Mouse (Mus musculus) ovary, postnatal 10 days (tissue): ENCODE results near the gene Fadd.
A peak's percentile ranks its signal among the peaks of the same experiment; 100 is the strongest.

Experiments
- DNase-seq: peaks from one replicate; pipeline ENCODE4 v3.0.0; 2022; ENCODE audit warnings: low spot score

Fadd gene

DNA sequence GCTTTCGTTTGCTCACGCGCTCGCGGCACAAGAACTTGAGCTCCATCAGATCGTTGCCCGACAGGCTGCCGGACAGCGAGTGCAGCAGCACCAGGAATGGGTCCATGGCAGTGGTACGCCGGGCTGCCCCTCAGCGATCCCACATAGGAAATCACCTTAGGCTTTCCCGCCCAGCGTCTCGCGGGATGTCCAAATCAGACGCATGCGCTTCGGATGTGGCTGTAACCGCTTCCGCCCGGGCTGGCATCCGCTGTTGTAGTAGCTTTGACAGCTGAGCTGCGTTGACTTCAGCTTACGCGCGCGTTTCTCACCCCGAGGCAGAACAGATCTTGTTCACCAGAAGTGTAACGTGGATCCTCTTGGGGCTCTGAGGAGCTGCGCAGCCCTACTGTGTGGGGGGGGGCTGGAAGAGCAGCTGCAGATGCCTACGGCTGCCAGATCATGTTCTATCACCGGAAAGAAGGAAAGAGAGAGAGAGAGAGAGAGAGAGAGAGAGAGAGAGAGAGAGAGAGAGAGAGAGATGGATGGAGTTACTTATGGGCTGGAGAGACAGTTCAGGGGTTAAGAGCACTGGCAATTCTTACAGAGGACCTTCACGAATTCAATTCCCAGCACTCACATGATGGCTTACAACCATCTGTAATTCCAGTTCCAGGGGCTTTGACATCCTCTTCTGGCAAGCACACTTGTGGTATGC lies at the start of gene Fadd:
TSS of gene Fadd (minus strand) at position 180 of the 697 bp plus-strand sequence.
- DNase-seq = peak; percentile 93

DNA sequence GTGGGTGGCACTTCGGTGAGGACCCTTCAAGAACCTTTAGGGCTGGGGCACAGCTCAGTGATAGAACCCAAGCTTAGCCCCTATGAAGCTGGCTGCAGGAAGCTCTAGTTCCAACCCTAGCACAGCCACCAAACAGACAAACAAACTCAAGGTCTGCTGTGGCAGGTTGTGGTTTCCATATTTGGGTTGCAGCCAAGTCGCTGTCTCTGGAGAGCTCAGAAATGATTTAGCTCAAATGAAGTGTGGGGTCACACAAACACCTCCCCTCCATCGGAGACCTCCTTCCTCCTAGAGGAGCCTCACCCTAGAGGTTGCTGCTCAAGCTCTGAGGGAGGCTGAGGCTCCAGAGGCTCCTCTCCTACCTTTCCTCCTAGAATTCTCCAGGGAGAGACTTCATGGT lies 48.4 kb upstream of the Fadd start:
- no peak for DNase-seq

DNA sequence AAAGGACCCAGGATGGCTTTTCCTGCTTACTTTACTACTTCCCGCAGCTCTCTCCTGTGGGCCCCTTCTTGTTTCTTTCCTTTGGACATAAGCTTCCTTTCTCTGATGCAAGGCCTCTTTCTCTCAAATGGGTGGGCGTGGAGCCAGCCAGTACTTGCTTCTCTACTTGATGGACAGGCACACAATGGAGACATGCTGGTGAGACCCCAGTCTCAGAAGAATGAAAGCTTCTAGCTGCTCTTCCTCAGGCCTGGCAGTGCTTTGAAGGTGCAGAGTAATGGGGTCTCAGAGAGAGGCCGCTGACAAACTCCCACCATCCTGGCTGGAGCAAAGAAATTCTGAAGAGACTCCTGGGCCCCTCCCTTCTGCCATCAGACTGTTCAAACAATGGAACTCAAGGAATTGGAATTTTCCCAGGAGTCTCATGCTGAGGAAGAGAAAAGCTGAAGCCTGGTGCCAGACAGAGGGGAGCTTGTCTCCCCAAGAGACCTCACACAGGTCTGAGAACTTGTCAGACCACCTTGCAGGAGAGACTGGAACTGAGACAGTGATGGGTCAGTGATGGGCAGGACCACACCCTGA lies 46.2 kb upstream of the Fadd start:
- DNase-seq = no peak

DNA sequence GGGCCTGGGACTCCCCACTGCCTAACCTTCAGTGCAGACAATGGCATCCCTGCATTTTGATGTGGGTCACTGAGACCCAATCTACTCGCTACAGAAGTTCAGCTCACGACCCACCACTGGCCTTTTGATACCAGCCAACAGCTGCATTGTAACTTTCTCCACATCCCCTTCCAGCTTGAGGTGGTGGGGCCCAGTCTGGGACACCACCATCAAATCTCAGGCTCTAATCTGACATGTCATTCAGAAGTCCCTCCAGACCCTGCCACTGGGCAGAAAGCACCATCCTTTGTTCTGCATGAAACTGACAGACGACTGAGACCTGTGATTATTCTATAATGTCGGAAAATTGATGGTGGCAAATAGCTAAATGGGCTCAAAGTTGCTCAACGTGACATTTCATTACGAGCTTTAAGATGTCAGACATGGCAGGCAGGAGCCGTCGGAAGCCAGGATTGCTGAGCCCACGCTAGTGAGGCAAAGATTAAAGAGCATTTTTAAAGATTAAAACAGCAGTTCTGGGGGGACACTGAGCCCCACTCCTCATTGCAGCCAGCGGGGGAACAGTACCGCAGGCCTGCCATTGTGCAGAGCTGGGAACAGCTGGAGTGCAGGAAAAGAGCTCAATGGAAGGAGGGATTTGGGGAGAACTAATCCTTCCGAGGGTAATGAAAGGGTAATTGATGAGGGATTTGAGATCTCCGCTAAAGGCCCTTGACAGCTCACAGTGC lies 45.5 kb upstream of the Fadd start:
- DNase-seq = no peak

DNA sequence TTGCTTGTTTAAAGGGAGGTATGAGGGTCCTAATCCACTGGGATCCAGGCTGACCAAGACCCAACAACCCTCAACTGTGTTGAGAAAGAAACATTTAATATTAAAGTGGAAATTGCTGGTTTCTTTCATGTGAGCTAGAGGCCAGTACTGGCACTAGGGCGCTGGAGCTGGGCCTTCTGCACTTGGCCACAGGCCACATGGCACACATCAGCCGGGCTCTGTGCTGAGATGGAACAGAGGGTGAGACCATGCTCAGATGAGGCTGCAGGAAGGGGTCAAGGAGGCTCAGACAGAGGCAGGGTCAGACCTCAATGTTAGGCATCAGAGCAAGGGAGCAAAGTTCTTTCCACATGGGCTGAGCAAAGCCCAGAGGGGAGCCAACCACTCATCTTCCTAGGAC lies 43.8 kb upstream of the Fadd start:
- no peak for DNase-seq

DNA sequence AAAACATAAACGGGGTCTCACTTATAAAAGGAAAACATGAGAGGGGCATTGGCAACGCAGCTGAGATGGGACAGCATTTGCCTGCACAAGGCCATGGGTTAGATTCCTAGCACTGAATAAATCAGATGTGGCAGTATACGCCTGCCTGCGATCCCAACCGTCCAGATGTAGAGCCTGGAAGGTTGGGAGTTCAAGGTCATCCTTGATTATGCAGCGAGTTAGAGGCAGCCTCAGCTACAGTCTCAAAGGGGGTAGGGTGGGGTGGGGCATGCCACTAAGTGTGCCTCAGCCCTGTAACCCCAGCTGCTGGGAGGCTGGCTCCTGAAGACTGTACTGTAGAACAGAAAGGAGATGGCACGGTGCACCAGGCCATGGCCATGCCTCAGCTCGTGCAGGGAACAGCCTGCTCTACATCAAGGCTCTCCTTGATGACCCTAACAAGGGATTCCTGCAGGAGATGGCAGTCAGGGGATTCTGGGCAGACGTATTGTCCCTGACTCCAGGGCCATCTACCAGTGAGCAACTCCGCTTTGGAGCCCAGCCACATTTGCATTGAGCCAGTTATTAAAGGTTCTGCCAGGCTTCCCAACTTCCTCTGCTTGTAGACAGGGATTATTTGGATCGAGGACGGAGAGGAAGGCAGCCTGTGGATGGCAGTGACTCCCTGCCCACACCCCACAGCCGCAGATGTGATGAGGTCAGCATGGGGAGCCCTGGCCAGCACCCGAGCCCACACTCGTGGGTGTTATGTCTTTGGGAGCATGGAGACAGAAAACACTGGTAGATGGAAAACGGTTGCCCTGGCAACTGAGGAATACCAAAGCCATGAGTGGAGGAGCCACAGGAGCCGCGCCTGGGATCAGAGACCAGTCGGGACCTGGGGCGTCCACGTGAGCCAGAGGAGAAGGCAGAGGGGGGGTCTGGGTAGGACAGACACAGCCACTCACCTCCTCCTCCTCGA lies 38.7 kb upstream of the Fadd start:
- DNase-seq = no peak

DNA sequence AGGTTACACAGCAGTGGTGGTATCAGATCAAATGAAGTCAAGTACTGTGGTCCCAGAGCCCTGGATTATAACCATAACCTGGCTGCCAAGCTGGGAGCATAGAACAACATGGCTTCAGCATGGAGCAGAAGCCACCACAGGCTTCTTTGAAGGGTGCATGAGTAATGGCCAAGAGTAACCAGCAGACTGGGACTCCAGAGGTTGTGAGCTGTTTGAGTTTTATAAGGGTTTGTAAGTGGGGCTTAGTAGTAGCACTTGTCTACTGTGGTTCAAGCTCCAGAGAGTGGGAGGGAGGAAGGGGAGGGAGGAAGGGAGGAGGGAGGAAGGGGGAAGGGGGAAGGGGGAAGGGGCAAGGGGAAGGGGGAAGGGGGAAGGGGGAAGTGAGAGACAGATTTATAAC lies 38.1 kb upstream of the Fadd start:
- DNase-seq = no peak

DNA sequence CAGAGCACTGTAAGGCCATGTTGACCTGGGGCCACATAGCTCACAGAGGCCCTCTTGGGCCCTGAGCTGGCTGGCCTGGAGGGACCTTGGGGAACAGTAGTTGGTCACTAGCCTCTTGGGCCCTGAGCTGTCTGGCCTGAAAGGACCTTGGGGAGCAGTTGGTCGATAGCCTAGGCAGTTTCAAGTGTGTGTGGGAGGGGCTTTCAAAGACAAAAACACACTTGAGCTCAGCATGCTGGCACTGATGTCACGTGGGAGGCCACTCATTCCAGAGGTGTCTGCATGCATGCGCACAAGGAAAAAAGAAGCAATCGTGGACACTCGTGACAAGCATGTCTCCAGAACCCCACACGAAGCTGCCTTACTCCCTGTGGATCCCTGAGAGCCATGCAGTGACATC lies 33.1 kb upstream of the Fadd start:
- DNase-seq = no peak

DNA sequence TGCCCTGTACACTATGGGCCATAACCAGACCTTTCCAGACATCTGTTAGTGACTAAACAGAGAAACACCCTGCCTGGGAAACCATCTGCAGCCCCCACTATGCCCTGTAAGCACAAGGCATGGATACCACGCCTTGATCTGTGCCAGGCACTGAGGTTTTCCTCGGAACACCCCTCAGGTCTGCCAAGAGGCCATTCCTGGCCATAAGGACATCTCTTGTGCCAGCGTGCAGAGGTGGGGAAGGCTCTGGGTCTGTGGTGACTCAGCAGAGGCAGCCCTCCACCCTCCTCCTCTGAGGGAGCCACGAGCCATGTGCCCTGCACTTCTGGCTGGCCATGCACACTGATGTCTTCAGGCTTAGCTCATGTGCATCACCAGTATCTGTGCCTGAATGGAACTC lies 30.6 kb upstream of the Fadd start:
- no peak for DNase-seq

DNA sequence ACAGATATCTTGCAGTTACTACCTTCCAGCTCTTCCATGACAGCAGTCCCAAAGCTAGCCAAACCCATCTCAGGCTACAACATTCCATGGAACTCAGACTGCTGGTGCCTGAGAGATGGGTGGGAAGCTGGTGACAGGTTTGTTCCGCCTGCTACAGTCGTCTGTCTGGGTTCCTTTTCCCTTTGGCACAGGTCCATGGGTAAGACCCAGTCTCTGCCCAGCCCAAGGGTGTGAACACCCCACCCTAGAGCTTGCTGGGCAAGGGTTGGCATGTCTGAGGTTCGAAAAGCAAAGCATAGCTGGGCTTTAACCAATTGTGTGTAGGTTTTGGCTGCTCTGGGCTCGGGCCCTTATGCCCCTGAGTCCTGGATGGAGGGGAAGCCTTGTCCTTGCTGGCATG lies 30.1 kb upstream of the Fadd start:
- DNase-seq = no peak

DNA sequence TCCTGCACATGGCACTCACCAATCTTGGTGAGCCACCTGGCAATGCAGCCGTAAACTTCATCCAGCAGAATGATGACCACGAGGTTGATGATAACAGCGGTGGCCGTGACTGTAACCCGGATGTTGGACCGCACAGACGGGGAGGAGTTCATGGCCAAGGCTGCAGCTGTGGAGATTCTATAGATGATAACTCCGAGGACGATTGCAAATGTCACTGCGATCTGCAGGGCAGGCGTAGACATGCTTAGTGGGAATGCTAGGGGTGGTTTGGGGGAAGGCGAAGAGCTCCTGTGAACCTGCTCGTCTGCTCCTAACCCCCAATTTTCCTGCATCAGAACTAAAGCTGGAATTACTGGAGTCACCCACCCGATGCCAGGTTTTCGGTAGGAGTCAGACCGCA lies 29.3 kb upstream of the Fadd start:
- no peak for DNase-seq

DNA sequence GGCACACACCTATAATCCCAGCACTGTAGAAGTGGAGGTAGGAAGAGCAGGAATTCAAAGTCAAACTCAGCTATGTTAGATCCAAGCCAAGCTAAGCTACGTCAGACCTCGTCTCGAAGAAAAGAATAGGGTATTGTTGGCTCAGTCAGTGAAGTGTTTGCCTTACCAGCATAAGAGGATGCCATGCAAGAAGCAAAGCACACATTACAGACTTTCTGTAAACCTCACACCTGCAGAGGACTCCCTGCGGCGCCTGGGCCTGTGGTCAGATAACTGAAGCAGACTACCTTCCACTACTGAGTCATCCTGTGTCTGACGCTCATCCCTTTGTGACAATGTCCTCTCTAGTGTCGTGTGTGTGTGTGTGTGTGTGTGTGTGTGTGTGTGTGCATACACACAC lies 27.3 kb upstream of the Fadd start:
- DNase-seq = no peak

DNA sequence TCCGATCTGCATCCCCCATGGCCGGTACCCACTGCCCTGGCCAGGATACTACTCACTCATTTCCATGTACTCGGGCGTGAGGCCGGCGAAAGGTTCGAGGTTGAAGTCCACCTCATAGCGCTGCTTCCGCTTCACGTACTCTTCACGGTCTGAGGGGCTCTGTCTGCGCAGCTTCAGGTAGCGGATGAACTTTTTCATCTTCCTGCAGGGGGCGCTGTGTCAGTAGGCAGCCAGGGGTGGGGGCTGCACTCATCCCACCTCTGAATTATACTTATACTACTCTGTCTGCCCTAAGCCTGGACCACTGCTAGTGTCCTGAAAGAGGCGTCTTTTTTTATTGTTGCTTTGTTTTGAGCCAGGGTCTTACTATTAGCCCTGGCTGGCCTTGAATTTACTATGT lies 25.6 kb upstream of the Fadd start:
- DNase-seq = no peak

DNA sequence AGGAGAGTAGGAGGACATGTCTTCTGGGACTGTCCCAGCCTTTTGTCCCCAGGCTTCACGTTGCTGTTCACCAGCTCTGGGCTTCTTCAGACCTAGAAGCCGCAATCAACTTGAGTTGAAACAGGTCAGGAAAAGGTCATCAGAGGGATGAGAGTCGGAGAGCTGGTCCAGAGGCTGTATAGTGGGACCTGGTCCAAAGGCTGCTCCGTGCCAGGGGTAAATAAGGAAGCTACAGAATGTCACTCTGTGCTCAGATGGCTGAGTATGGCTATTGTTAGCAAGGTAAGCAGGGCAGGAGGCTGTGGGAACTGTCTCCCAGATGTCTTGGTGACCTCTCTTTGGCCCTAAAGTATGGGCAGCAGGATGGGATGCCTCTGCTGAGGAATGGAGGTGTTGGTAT lies 22.5 kb upstream of the Fadd start:
- no peak for DNase-seq

DNA sequence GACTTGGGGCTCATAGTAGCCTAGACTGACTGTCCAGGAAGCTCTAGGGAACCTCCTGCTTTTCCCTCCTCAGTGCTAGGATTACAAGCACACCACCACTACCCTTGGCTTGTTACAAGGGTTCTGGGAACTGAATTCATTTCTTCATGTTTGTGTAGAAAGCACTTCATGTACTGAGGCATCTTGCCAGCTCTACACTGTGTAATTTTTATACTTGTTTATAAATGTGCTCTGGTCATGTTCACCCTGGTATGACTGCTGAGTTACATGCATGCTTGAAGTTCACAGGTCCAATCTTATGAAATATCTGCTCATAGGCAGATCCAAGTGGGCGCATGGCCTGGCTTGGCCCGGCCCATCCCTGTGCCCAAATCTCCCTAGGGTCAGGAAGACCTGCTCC lies 22.0 kb upstream of the Fadd start:
- DNase-seq = no peak

DNA sequence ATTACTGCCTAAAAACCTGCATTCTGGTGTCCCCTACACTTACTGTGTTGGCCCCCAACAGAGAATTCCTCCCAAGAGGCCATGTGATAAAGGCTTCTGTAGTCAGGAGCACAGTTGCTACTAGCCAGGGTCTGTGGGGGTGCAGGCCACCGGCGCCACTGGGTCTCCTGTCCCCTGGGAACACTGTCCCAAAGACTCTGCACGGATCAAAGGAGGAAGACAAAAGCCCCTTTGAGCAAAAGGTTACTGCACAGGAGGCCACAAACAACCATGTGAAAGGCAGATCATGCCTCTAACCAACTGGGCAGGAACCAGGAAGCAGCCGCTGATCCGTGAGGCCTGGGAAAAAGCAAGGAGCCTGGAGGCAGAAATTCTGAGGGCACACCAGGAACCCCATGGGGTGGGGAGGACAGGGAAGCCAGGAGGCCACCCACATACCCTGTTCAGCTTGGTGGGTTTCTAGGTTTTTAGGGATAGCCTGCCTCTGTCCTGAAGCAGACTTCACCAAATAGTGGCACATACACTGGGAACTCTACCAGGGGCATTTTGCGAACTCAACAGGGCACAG lies 18.2 kb upstream of the Fadd start:
- no peak for DNase-seq

DNA sequence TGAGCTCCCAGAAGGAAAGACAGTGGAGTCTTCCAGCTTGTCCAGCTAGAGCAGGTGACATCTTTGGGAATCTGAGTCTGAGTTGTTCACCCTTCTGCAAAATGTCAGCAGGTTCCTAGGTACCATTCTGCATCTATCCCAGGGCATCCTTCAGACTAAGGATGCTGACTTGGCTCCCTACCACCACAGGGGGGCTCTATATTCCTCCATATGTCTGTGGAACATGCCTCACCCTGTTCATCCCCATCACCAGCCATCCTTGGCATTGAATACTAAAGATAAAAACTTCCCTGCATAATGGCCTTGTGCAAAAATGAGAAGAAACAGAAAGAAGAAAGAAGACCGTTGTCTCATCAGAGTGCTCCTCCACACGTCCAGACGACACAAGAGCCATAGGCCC lies 7.2 kb upstream of the Fadd start:
- DNase-seq = no peak

DNA sequence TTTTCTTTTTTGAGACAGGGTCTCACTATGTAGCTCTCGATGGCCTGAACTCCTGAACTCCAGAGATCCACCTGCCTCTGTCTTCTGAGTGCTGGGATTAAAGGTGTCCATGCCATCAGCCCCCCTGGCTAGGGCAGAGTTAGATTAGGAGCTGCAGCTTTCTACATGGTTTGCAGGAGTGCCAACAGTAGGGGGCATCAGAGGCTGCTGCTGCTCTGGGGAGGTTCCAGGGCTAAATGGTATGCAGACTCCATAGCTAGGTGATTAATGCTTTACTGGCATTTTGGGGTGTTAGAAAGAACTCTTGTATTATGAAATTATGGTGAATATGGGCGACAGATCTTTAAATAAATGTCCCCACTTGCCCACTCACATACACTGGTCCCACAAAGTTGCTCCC lies 5.0 kb upstream of the Fadd start:
- DNase-seq = no peak

DNA sequence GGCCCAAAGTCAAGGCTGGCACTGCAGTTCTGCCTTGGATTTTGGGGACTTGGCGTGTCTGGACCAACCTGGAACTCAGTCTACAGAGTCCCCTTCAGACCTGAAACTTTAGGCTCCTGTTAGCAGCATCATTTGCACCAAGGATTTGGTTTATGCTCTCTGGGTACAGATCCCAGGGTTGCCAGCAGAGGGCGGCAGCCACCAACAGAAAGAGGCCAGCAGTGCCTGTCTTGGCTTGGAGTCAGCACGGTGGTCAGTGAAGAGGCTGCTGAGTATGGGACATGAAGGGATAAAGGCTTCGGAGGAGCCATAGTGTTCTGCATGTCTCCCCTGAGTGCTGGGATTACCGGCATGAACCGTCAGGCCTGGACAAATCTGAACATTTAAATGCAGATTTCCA lies 3.4 kb upstream of the Fadd start:
- DNase-seq = peak; percentile 60

DNA sequence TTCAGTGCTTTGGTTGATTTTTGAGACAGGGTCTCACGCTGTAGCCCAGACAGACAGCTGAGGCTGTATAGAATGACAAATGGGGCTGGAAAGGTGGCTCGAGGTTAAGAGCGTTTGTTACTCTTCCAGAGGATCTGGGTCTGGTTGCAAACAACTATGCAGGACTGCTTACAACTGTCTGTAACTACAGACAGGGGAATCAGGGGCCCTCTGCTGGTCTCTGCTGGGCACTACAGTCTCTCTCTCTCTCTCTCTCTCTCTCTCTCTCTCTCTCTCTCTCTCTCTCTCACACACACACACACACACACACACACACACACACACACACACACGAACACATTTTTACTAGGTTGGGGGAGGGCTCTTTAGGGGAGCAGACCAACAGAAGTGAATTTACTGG lies 1.4 kb upstream of the Fadd start:
- no peak for DNase-seq

DNA sequence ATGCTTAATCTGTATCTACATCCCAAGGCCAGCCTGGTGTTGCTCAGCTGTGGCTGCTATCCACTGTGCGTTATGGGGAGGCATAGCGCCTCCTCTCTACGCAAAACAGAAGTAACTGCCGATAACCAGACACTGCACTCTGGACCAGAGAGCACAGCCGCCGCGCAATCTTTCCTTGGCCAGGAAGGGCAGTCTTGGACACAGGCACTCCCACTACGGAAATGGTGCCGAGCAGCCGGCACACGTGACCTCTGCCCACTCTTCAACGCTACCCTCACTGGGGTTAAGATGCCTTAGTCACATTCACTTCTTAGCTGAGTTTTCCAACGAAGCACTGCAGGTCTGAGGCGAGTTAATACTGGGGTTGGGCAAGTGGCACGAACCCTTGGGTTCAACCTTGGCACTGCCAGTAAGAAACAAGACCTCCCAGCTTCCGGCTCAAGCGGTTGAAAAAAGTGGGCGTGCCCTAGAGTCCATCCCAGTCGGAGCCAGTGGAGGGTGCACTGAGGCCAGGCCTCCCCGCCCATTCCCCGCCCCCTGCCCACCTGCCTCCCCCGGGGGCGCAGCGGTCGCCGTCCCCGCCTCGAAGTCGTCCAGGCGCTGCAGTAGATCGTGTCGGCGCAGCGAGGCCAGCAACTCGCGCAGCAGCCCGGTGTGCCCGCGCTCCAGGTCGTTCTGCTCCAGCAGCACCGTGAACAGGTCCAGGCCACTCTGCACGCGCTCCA lies 542 bp downstream of the Fadd start:
- DNase-seq = peak; percentile 74
